Mouse (Mus musculus): ENCODE data around the gene Ssbp3. TPM values are rescaled to one million over a fixed set of nuclear protein-coding genes. Genes with fewer than 3 reads are reported as not detected.

Ssbp3 gene
- polyA plus RNA-seq, 1 experiment = 145 TPM

GRCm38 (mm10) chr4:106949200-106949599, 38.7 kb downstream of the Ssbp3 start:
- Histone ChIP-seq H3K27ac (ENCODE audit: insufficient read depth, low read length) (no peak overlapping the region), H3K4me1 (ENCODE audit: control insufficient read depth, insufficient read depth, low read length) (peaks cover 8% of the 10 kb centered on the region), H3K4me3 (ENCODE audit: insufficient read depth, low read length) (no peak overlapping the region)
- TF ChIP-seq POLR2A (IDR thresholded peaks at IDR 0.05; ENCODE audit: low read depth, low read length) = no peak

- Histone ChIP-seq H3K4me1 (ENCODE audit: control insufficient read depth, insufficient read depth, low read length) (no peaks in the 10 kb centered on the region; the same call in 1 of the 2 replicates), H3K4me3 (ENCODE audit: insufficient read depth, low read length) (no peak overlapping the region), H3K27ac (ENCODE audit: insufficient read depth, low read length) (no peak overlapping the region)
- TF ChIP-seq CTCF (IDR thresholded peaks at IDR 0.05; ENCODE audit: borderline replicate concordance, insufficient read depth, low read length) (no peak), POLR2A (IDR thresholded peaks at IDR 0.05; ENCODE audit: low read depth, low read length) (no peak)
These were observed 40.3 kb downstream of the Ssbp3 start for GRCm38 (mm10) chr4:106950801-106951200.

GRCm38 (mm10) chr4:106951455-106951854, 41.0 kb downstream of the Ssbp3 start:
- no peak overlapping the region for H3K27ac ChIP-seq (ENCODE audit: insufficient read depth, low read length)
- peaks cover 2% of the 10 kb centered on the region for H3K4me1 ChIP-seq (ENCODE audit: control insufficient read depth, insufficient read depth, low read length)
- no peak for TF ChIP-seq POLR2A (IDR thresholded peaks at IDR 0.05; ENCODE audit: low read depth, low read length)
- no peak for TF ChIP-seq CTCF (IDR thresholded peaks at IDR 0.05; ENCODE audit: borderline replicate concordance, insufficient read depth, low read length)
- no peak overlapping the region for H3K4me3 ChIP-seq (ENCODE audit: insufficient read depth, low read length)

GRCm38 (mm10) chr4:106953221-106953620, 42.7 kb downstream of the Ssbp3 start:
- TF ChIP-seq CTCF (IDR thresholded peaks at IDR 0.05; ENCODE audit: borderline replicate concordance, insufficient read depth, low read length) (no peak), POLR2A (IDR thresholded peaks at IDR 0.05; ENCODE audit: low read depth, low read length) (no peak)
- Histone ChIP-seq H3K27ac (ENCODE audit: insufficient read depth, low read length) (no peak overlapping the region), H3K4me1 (ENCODE audit: control insufficient read depth, insufficient read depth, low read length) (peaks cover 2% of the 10 kb centered on the region), H3K4me3 (ENCODE audit: insufficient read depth, low read length) (no peak overlapping the region)

GRCm38 (mm10) chr4:106953760-106954159, 43.3 kb downstream of the Ssbp3 start:
- TF ChIP-seq POLR2A (IDR thresholded peaks at IDR 0.05; ENCODE audit: low read depth, low read length) (no peak), CTCF (IDR thresholded peaks at IDR 0.05; ENCODE audit: borderline replicate concordance, insufficient read depth, low read length) (no peak)
- Histone ChIP-seq H3K4me3 (ENCODE audit: insufficient read depth, low read length) (no peak overlapping the region), H3K4me1 (ENCODE audit: control insufficient read depth, insufficient read depth, low read length) (peaks cover 2% of the 10 kb centered on the region), H3K27ac (ENCODE audit: insufficient read depth, low read length) (no peak overlapping the region)

- TF ChIP-seq POLR2A (IDR thresholded peaks at IDR 0.05; ENCODE audit: low read depth, low read length) (no peak), CTCF (IDR thresholded peaks at IDR 0.05; ENCODE audit: borderline replicate concordance, insufficient read depth, low read length) (no peak)
- Histone ChIP-seq H3K27ac (ENCODE audit: insufficient read depth, low read length) (no peak overlapping the region), H3K4me1 (ENCODE audit: control insufficient read depth, insufficient read depth, low read length) (peaks cover 10% of the 10 kb centered on the region), H3K4me3 (ENCODE audit: insufficient read depth, low read length) (no peak overlapping the region)
These were observed 45.5 kb downstream of the Ssbp3 start for GRCm38 (mm10) chr4:106955729-106956712.

- H3K4me1 ChIP-seq (ENCODE audit: control insufficient read depth, insufficient read depth, low read length) = peaks cover 10% of the 10 kb centered on the region
- no peak overlapping the region for H3K27ac ChIP-seq (ENCODE audit: insufficient read depth, low read length)
These were observed 47.6 kb downstream of the Ssbp3 start for GRCm38 (mm10) chr4:106958117-106958516.

GRCm38 (mm10) chr4:106958561-106958960, 48.1 kb downstream of the Ssbp3 start:
- TF ChIP-seq POLR2A (IDR thresholded peaks at IDR 0.05; ENCODE audit: low read depth, low read length) (no peak), CTCF (IDR thresholded peaks at IDR 0.05; ENCODE audit: borderline replicate concordance, insufficient read depth, low read length) (no peak)
- Histone ChIP-seq H3K27ac (ENCODE audit: insufficient read depth, low read length) (no peak overlapping the region), H3K4me1 (ENCODE audit: control insufficient read depth, insufficient read depth, low read length) (peaks cover 10% of the 10 kb centered on the region), H3K4me3 (ENCODE audit: insufficient read depth, low read length) (no peak overlapping the region)

More at GRCm38 (mm10) chr4:106958117-106958516, 47.6 kb downstream of the Ssbp3 start:
- no peak overlapping the region for H3K4me3 ChIP-seq (ENCODE audit: insufficient read depth, low read length)
- no peak for TF ChIP-seq POLR2A (IDR thresholded peaks at IDR 0.05; ENCODE audit: low read depth, low read length)
- TF ChIP-seq CTCF (IDR thresholded peaks at IDR 0.05; ENCODE audit: borderline replicate concordance, insufficient read depth, low read length) = no peak

GRCm38 (mm10) chr4:106959506-106960302, 49.2 kb downstream of the Ssbp3 start:
- no peak overlapping the region for H3K27ac ChIP-seq (ENCODE audit: insufficient read depth, low read length)
- peaks cover 10% of the 10 kb centered on the region for H3K4me1 ChIP-seq (ENCODE audit: control insufficient read depth, insufficient read depth, low read length)
- H3K4me3 ChIP-seq (ENCODE audit: insufficient read depth, low read length) = no peak overlapping the region
- no peak for TF ChIP-seq POLR2A (IDR thresholded peaks at IDR 0.05; ENCODE audit: low read depth, low read length)
- TF ChIP-seq CTCF (IDR thresholded peaks at IDR 0.05; ENCODE audit: borderline replicate concordance, insufficient read depth, low read length) = no peak
